Mouse (Mus musculus) intestine, embryonic 14.5 days (tissue): ENCODE measurements around the gene Ranbp9. TPM values are rescaled to one million over a fixed set of nuclear protein-coding genes. Genes with fewer than 3 reads are reported as not detected.
A peak's percentile ranks its signal among the peaks of the same experiment; 100 is the strongest.

Experiments
- ATAC-seq: fragments of 200-750 bp; cut with Nextera tagmentation; replicated peaks from 2 replicates; pipeline ENCODE4 v1.8.0; 2017; ENCODE audit warnings: low read depth, moderate number of reproducible peaks, moderate TSS enrichment, moderate library complexity; ENCODE audit not compliant: low FRiP score, low TSS enrichment
- DNase-seq: peaks from one replicate; pipeline ENCODE4 v3.0.0-alpha.2; 2018; ENCODE audit warnings: low spot score
- H3K27ac ChIP-seq: fragments of 300-500 bp; sonication (generic); 2 replicates; pipeline ENCODE4 v1.5.1; 2014; ENCODE audit warnings: low read depth, mild to moderate bottlenecking, control low read depth
- H3K27me3 ChIP-seq: fragments of 300-500 bp; sonication (generic); replicated peaks from 2 replicates; pipeline ENCODE4 v1.6.1; 2014; ENCODE audit warnings: low read length, control low read depth; ENCODE audit not compliant: control insufficient read depth, insufficient read depth
- H3K36me3 ChIP-seq: fragments of 300-500 bp; sonication (generic); 2 replicates; pipeline ENCODE4 v1.6.1; 2014; ENCODE audit warnings: low read length, control low read depth; ENCODE audit not compliant: control insufficient read depth, insufficient read depth
- H3K4me1 ChIP-seq: fragments of 300-500 bp; sonication (generic); replicated peaks from 2 replicates; pipeline ENCODE4 v1.6.1; 2014; ENCODE audit warnings: low read length, control low read depth, mixed read lengths; ENCODE audit not compliant: control insufficient read depth, insufficient read depth
- H3K4me2 ChIP-seq: fragments of 300-500 bp; sonication (generic); 2 replicates; pipeline ENCODE4 v1.6.1; 2014; ENCODE audit warnings: low read length
- H3K4me3 ChIP-seq: fragments of 300-500 bp; sonication (generic); 2 replicates; pipeline ENCODE4 v1.5.1; 2014; ENCODE audit warnings: low read depth, low read length, control low read depth, mixed read lengths
- H3K9ac ChIP-seq: fragments of 300-500 bp; sonication (generic); 2 replicates; pipeline ENCODE4 v1.6.1; 2014; ENCODE audit warnings: mild to moderate bottlenecking, low read length
- H3K9me3 ChIP-seq: fragments of 300-500 bp; sonication (generic); 2 replicates; pipeline ENCODE4 v1.6.1; 2016; ENCODE audit warnings: low read length, control low read depth; ENCODE audit not compliant: control insufficient read depth
- WGBS: fragments of 180-500 bp; shearing (Covaris S2); extraction: QIAGEN DNeasy Blood & Tissue Kit; methylation state at CpG from one replicate; pipeline ENCODE4 v1.1.7; 2014; 5-methylcytosine and 5-hydroxymethylcytosine counted together
- polyA plus RNA-seq: library from polyadenylated mRNA; unstranded; fragments of >200 nt; fragmentation: Nextera tagmentation; extraction: Ambion mirVana; gene quantifications from 2 replicates; pipeline ENCODE4 v1.2.1, GENCODE M21; 2014

Ranbp9 gene
- polyA plus RNA-seq, 1 experiment from 2014 or later: 11.1 TPM

- Histone ChIP-seq H3K27me3 (no peaks in the 10 kb centered on the region), H3K4me2 (no peak overlapping the region), H3K4me3 (no peak overlapping the region), H3K4me1 (peaks cover 5% of the 10 kb centered on the region), H3K9ac (no peak overlapping the region), H3K36me3 (no peaks in the 10 kb centered on the region), H3K27ac (no peak overlapping the region), H3K9me3 (0 out of 2 replicates have a peak, but pooled peaks cover 3% of the 10 kb centered on the region)
- ATAC-seq (no peak), DNase-seq (no peak)
- WGBS: 49% methylated on average over 12 of the region's 12 CpGs
Observed at GRCm38 (mm10) chr13:43486501-43487213, 5.6 kb upstream of the Ranbp9 start.

- no peak overlapping the region for H3K4me3 ChIP-seq
- H3K27me3 ChIP-seq: no peaks in the 10 kb centered on the region
- no peak overlapping the region for H3K9ac ChIP-seq
- no peak for ATAC-seq
- no peak overlapping the region for H3K27ac ChIP-seq
- DNase-seq: no peak
- peaks cover 5% of the 10 kb centered on the region for H3K4me1 ChIP-seq
- H3K9me3 ChIP-seq: no peaks in the 10 kb centered on the region
- no peaks in the 10 kb centered on the region for H3K36me3 ChIP-seq
- WGBS: 95% methylated on average over 5 of the region's 5 CpGs
- no peak overlapping the region for H3K4me2 ChIP-seq
Observed at GRCm38 (mm10) chr13:43485278-43485976, 4.3 kb upstream of the Ranbp9 start.

- ATAC-seq (no peak), DNase-seq (no peak)
- H3K9ac ChIP-seq: no peak overlapping the region
- H3K4me1 ChIP-seq: peaks cover 13% of the 10 kb centered on the region
- no peaks in the 10 kb centered on the region for H3K9me3 ChIP-seq
- H3K4me3 ChIP-seq: no peak overlapping the region
- no peak overlapping the region for H3K27ac ChIP-seq
- H3K4me2 ChIP-seq: no peak overlapping the region
- 88% methylated on average over 9 of the region's 9 CpGs for WGBS
- H3K27me3 ChIP-seq: no peaks in the 10 kb centered on the region
- H3K36me3 ChIP-seq: no peaks in the 10 kb centered on the region
Observed at GRCm38 (mm10) chr13:43482782-43483181, 1.7 kb upstream of the Ranbp9 start.

- peak overlapping the region; percentile 64 for H3K4me2 ChIP-seq
- ATAC-seq (no peak), DNase-seq (no peak)
- 40% methylated on average over 6 of the region's 6 CpGs for WGBS
- H3K4me1 ChIP-seq: peaks cover 18% of the 10 kb centered on the region
- peak overlapping the region; percentile 99 for H3K27ac ChIP-seq
- H3K9ac ChIP-seq: peak overlapping the region; percentile 97
- H3K36me3 ChIP-seq: no peaks in the 10 kb centered on the region
- no peaks in the 10 kb centered on the region for H3K27me3 ChIP-seq
- H3K9me3 ChIP-seq: no peaks in the 10 kb centered on the region
- peak overlapping the region; percentile 98 for H3K4me3 ChIP-seq
Observed at GRCm38 (mm10) chr13:43481859-43482245, 770 bp upstream of the Ranbp9 start.

GRCm38 (mm10) chr13:43480595-43480956 is 506 bp downstream of the Ranbp9 start:
- ATAC-seq: 0 out of 2 replicates have a peak, but pooled peaks have one; percentile 7
- Histone ChIP-seq H3K36me3 (no peaks in the 10 kb centered on the region), H3K27ac (peak overlapping the region; percentile 99), H3K4me1 (peaks cover 24% of the 10 kb centered on the region), H3K9ac (peak overlapping the region; percentile 97), H3K4me3 (peak overlapping the region; percentile 98), H3K27me3 (no peaks in the 10 kb centered on the region), H3K9me3 (no peaks in the 10 kb centered on the region), H3K4me2 (peak overlapping the region; percentile 64)
- WGBS: under 1% methylated on average over 26 of the region's 67 CpGs
- no peak for DNase-seq

GRCm38 (mm10) chr13:43479767-43480571 is 1.1 kb downstream of the Ranbp9 start:
- ATAC-seq (0 out of 2 replicates have a peak, but pooled peaks have one; percentile 18), DNase-seq (peak; percentile 77)
- Histone ChIP-seq H3K27ac (peak overlapping the region; percentile 99), H3K27me3 (no peaks in the 10 kb centered on the region), H3K4me1 (peaks cover 24% of the 10 kb centered on the region), H3K9me3 (no peaks in the 10 kb centered on the region), H3K4me3 (peak overlapping the region; percentile 98), H3K4me2 (peak overlapping the region; percentile 64), H3K9ac (peak overlapping the region; percentile 97), H3K36me3 (no peaks in the 10 kb centered on the region)
- under 1% methylated on average over 36 of the region's 36 CpGs for WGBS

- Histone ChIP-seq H3K36me3 (no peaks in the 10 kb centered on the region), H3K9me3 (no peaks in the 10 kb centered on the region), H3K4me3 (peak overlapping the region; percentile 98), H3K9ac (peak overlapping the region; percentile 97), H3K4me1 (peaks cover 27% of the 10 kb centered on the region), H3K27ac (no peak overlapping the region), H3K27me3 (no peaks in the 10 kb centered on the region), H3K4me2 (peak overlapping the region; percentile 64)
- DNase-seq (no peak), ATAC-seq (no peak)
- 5% methylated on average over 6 of the region's 6 CpGs for WGBS
Observed at GRCm38 (mm10) chr13:43479024-43479705, 1.9 kb downstream of the Ranbp9 start.

GRCm38 (mm10) chr13:43478586-43478985 is 2.5 kb downstream of the Ranbp9 start:
- Histone ChIP-seq H3K9me3 (no peaks in the 10 kb centered on the region), H3K4me1 (peaks cover 33% of the 10 kb centered on the region), H3K4me3 (peak overlapping the region; percentile 98), H3K36me3 (no peaks in the 10 kb centered on the region), H3K27ac (no peak overlapping the region), H3K27me3 (no peaks in the 10 kb centered on the region), H3K9ac (peak overlapping the region; percentile 43), H3K4me2 (peak overlapping the region; percentile 64)
- 15% methylated on average over 8 of the region's 8 CpGs for WGBS
- no peak for ATAC-seq
- DNase-seq: no peak
